Mouse (Mus musculus) hindbrain, embryonic 15.5 days (tissue): ENCODE measurements around the gene Kcnq1. TPM values are rescaled to one million over a fixed set of nuclear protein-coding genes. Genes with fewer than 3 reads are reported as not detected.

ENCODE experiments used
- ATAC-seq: fragments of 200-750 bp; cut with Nextera tagmentation; 2 replicates; pipeline ENCODE4 v1.8.0; 2017; ENCODE audit warnings: low read depth, moderate number of reproducible peaks, moderate TSS enrichment; ENCODE audit not compliant: low FRiP score
- H3K27ac ChIP-seq: fragments of 300-500 bp; sonication (generic); replicated peaks from 2 replicates; pipeline ENCODE4 v1.5.1; 2015; ENCODE audit warnings: mild to moderate bottlenecking, inconsistent platforms
- H3K27me3 ChIP-seq: fragments of 300-500 bp; sonication (generic); 2 replicates; pipeline ENCODE4 v1.6.1; 2015; ENCODE audit warnings: control low read depth, inconsistent platforms
- H3K36me3 ChIP-seq: fragments of 300-500 bp; sonication (generic); 2 replicates; pipeline ENCODE4 v1.6.1; 2015; ENCODE audit warnings: control low read depth, inconsistent platforms
- H3K4me1 ChIP-seq: fragments of 300-500 bp; sonication (generic); replicated peaks from 2 replicates; pipeline ENCODE4 v1.6.1; 2015; ENCODE audit warnings: control low read depth, inconsistent platforms
- H3K4me2 ChIP-seq: fragments of 300-500 bp; sonication (generic); 2 replicates; pipeline ENCODE4 v1.6.1; 2015; ENCODE audit warnings: moderate library complexity, mild to moderate bottlenecking, inconsistent platforms
- H3K4me3 ChIP-seq: fragments of 300-500 bp; sonication (generic); 2 replicates; pipeline ENCODE4 v1.5.1; 2015; ENCODE audit warnings: mild to moderate bottlenecking, inconsistent platforms
- H3K9ac ChIP-seq: fragments of 300-500 bp; sonication (generic); 2 replicates; pipeline ENCODE4 v1.6.1; 2015; ENCODE audit warnings: inconsistent platforms
- H3K9me3 ChIP-seq: fragments of 300-500 bp; sonication (generic); 2 replicates; pipeline ENCODE4 v1.6.1; 2016; ENCODE audit warnings: control low read depth, inconsistent platforms
- WGBS: fragments of 180-500 bp; shearing (Covaris S2); methylation state at CpG from one replicate; pipeline ENCODE4 v1.1.7; 2015; 5-methylcytosine and 5-hydroxymethylcytosine counted together
- polyA plus RNA-seq: library from polyadenylated mRNA; unstranded; fragments of >200 nt; fragmentation: Nextera tagmentation; extraction: Ambion mirVana; gene quantifications from 2 replicates; pipeline ENCODE4 v1.2.1, GENCODE M21; 2015

The Kcnq1 gene
- polyA plus RNA-seq, 1 experiment from 2014 or later = 1.1 TPM

DNA sequence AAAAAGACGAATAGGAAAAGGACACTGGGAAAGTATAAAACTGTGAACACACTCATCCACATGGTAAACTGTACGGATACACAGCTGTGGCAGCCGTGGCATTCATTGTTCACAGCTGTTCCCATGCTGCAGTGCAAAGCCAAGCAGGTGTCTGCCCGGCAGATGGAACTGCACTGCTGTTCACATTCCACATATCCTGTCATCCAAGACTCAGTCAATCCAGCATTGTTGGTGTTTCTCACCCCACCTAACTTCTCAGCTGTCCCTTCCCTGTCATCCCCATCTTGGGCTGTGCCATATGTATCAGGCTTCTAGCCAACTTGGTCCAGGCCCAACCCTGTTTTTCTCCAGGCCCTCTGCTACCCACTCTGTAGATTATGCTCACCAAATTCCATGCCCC, 232.5 kb downstream of the Kcnq1 start:
- Histone ChIP-seq H3K27me3 (no peaks in the 10 kb centered on the region), H3K27ac (no peak overlapping the region), H3K9ac (no peak overlapping the region), H3K4me3 (no peak overlapping the region), H3K4me2 (no peak overlapping the region), H3K4me1 (peaks cover 14% of the 10 kb centered on the region), H3K36me3 (no peaks in the 10 kb centered on the region), H3K9me3 (peaks cover 4% of the 10 kb centered on the region; the same call in 1 of the 2 replicates)
- 0 out of 2 replicates have a peak, but pooled peaks have one; percentile 34 for ATAC-seq
- WGBS = 67% methylated on average over 4 of the region's 4 CpGs

DNA sequence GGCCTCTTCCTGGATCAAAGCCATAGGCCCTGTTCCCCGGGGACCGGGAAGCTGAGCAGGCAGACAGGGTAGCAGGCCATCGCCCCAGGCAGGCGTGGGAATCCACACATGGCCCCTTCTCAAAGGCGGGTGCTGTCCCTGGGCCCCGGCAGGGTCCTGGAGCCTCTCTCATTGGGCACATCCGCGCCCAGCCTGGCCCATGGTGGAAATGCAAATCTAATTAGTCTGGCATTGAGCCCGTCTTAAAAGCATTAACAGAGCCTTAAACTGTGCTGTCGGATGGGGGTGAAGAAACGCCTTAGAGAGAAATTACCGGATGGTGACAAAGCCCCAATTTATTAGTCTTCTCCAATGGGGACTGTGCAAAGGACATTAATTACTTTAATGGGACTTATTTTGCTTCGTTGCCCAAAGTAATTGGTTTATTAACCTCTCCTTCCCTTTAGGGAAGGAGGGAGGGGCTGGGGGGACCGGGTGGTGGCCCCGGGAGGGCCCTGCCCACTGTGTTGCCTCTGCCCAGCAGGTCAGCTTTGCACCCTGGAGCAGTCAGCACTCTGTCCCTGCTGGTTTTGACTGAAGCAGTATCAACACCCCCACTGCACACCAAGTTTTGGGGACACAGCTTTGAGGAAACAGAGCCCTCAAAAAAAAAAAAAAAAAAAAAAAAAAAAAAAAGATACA, 234.6 kb downstream of the Kcnq1 start:
- ATAC-seq = peak; percentile 58; the same call in 1 of the 2 replicates
- Histone ChIP-seq H3K36me3 (no peaks in the 10 kb centered on the region), H3K4me1 (peaks cover 19% of the 10 kb centered on the region), H3K27ac (no peak overlapping the region), H3K27me3 (no peaks in the 10 kb centered on the region), H3K9me3 (peaks cover 4% of the 10 kb centered on the region; the same call in 1 of the 2 replicates), H3K4me2 (no peak overlapping the region), H3K4me3 (no peak overlapping the region), H3K9ac (no peak overlapping the region)
- WGBS = 32% methylated on average over 15 of the region's 15 CpGs

DNA sequence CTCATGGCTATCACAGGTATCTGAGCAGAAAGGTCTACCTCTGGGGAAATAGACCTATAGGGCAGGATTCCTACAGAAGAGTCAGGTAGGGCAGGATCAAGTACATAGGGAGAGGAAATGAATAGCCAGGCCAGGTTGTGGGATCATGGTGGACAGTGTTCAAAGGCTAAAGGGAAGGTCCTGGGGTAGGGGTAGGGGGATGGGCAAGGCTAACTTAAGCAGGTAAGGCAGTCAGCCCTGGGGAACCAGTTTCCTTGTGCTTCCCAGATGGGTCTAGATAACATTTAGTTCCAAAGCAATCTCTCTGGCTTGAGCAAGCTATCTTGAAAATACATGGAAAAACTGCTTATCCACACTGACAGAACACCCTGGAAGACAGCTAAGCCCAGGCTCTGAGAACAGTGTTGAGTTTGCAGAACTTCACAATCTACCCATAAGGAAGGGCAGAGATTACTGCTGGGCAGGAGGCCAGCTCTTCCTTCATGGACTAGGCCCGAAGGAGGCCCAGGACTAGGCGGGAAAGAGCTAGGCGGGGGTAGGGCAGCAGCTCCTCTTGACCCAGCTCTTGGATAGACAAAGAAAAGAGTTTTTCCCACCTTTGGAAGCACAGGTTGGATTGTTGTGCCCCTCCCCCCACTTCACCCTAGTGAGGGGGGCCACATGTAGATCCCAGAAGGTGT, 235.3 kb downstream of the Kcnq1 start:
- H3K4me1 ChIP-seq = peaks cover 19% of the 10 kb centered on the region
- ATAC-seq = no peak
- no peak overlapping the region for H3K27ac ChIP-seq
- H3K27me3 ChIP-seq = no peaks in the 10 kb centered on the region
- no peak overlapping the region for H3K4me2 ChIP-seq
- peaks cover 4% of the 10 kb centered on the region; the same call in 1 of the 2 replicates for H3K9me3 ChIP-seq
- no peak overlapping the region for H3K9ac ChIP-seq
- whole genome bisulfite sequencing = 79% methylated on average over 3 of the region's 3 CpGs
- H3K36me3 ChIP-seq = no peaks in the 10 kb centered on the region
- H3K4me3 ChIP-seq = no peak overlapping the region

DNA sequence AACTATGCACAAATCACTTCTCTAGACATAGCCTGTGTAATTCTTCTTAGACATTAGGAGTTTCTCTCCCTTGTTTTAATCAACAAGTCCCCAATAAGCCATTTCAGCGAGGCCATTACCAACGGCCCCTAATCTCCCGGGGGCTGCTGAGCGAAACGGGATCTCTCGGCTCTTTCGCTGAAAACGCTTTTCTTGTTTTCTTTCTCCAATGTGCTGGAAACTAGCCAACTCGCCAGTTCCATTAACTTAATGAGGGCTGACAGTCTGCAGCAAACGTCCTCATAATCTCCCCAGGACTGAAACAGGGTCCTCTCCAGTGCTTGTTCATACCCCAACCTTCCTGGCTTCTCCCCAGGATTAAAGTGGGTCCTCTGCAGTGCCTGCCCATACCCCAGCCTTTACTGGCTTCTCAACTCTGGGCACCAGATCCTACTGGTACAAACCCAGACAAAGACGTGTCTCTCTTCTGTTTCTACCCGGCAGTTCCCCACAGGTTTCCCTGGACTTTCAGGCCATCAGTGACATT, 237.7 kb downstream of the Kcnq1 start:
- Histone ChIP-seq H3K27me3 (no peaks in the 10 kb centered on the region), H3K4me1 (peaks cover 19% of the 10 kb centered on the region), H3K4me3 (no peak overlapping the region), H3K9me3 (no peaks in the 10 kb centered on the region), H3K4me2 (no peak overlapping the region), H3K36me3 (no peaks in the 10 kb centered on the region), H3K9ac (no peak overlapping the region), H3K27ac (0 out of 2 replicates have a peak overlapping the region, but pooled peaks have one; percentile 10)
- ATAC-seq = 0 out of 2 replicates have a peak, but pooled peaks have one; percentile 40
- WGBS = 24% methylated on average over 12 of the region's 12 CpGs

DNA sequence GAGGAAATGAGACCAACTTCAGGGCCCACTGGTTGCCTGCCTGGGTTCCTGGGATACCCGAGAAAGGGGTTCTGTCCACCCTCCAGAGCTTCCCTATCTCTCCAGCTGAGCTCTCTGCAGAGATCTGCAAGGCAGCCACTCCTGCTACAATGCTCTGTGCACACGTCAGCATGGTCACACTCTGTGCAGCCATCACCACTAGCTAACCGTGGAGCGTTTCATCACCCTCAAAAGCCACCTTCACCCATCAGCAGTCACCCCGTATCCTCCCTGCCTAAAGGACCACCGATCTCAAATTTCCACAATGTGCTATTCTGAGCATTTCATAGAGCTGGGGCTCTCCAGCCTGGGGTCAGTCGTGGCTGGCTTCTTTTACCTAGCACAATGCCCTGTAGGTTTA, 243.1 kb downstream of the Kcnq1 start:
- Histone ChIP-seq H3K4me1 (no peaks in the 10 kb centered on the region), H3K4me3 (no peak overlapping the region), H3K36me3 (no peaks in the 10 kb centered on the region), H3K4me2 (no peak overlapping the region), H3K27me3 (no peaks in the 10 kb centered on the region), H3K9me3 (no peaks in the 10 kb centered on the region), H3K9ac (no peak overlapping the region), H3K27ac (no peak overlapping the region)
- ATAC-seq = no peak
- 69% methylated on average over 7 of the region's 7 CpGs for whole genome bisulfite sequencing

DNA sequence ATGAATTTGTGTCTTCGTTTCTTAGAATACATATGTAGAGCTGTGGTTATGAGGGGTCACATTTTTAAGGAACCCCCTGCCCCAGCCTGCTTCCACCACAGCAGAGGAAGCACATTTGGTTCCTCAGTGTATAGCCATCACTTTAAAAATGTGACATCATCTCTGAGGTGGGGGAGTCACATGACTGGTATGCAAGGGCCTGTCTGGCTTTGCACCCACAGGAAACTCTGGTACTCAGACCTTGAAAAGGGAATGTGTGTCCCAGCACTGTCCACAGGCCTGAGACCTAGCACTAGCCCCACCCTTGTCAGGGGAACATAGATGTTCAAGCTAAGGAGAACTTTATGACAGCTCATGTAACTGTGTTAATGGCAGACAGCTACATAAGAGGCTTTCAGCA, 243.7 kb downstream of the Kcnq1 start:
- 90% methylated on average over 1 of the region's 1 CpGs for WGBS
- no peak for ATAC-seq
- no peaks in the 10 kb centered on the region for H3K9me3 ChIP-seq
- H3K27me3 ChIP-seq = no peaks in the 10 kb centered on the region
- H3K4me3 ChIP-seq = no peak overlapping the region
- no peak overlapping the region for H3K9ac ChIP-seq
- H3K4me1 ChIP-seq = no peaks in the 10 kb centered on the region
- H3K4me2 ChIP-seq = no peak overlapping the region
- H3K36me3 ChIP-seq = no peaks in the 10 kb centered on the region
- H3K27ac ChIP-seq = no peak overlapping the region

DNA sequence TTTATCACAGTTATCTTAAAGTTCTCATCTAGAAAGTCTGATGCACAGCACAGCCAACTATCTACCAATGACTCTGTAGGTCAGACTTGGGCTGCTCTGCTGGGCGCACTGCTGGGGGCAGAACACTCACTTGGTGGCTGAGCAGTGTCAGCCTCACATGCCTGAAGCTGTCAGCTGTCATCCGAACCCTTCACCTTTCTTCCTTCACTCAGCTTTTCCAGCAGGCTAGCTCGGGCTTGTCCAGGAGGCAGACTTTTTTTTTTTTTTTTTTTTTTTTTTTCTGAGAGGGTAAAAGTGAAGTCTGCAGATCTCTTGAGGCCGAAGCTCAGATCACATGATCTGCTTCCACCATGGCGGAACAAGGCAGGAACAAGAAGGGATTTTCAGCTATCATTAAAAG, 249.7 kb downstream of the Kcnq1 start:
- 79% methylated on average over 5 of the region's 5 CpGs for WGBS
- Histone ChIP-seq H3K27ac (no peak overlapping the region), H3K36me3 (no peaks in the 10 kb centered on the region), H3K9me3 (no peaks in the 10 kb centered on the region), H3K4me3 (no peak overlapping the region), H3K4me1 (no peaks in the 10 kb centered on the region), H3K4me2 (no peak overlapping the region), H3K9ac (no peak overlapping the region), H3K27me3 (no peaks in the 10 kb centered on the region)
- no peak for ATAC-seq

DNA sequence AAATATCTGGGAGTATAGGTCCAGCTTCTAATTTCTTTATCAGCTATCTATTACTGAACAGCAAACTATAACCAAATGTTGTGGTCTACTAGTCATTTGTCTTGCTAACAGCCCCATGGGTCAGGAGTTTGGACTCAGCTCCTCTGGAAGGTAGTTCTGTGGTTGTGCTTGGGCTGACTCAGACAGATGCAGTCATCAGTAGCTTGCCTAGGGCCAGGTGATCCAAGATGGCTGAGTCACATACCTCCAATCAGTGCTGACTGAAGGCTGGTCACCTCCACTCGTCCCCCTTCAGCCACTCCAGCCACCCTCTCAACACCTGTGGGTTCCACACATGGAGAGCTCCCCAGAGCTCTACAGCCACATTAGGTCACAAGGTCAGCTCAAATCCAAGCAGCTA, 250.9 kb downstream of the Kcnq1 start:
- H3K36me3 ChIP-seq = no peaks in the 10 kb centered on the region
- no peak for ATAC-seq
- H3K27ac ChIP-seq = no peak overlapping the region
- no peaks in the 10 kb centered on the region for H3K4me1 ChIP-seq
- no peak overlapping the region for H3K4me3 ChIP-seq
- H3K9ac ChIP-seq = no peak overlapping the region
- no peak overlapping the region for H3K4me2 ChIP-seq
- no peaks in the 10 kb centered on the region for H3K27me3 ChIP-seq
- WGBS = 73% methylated on average over 1 of the region's 1 CpGs
- H3K9me3 ChIP-seq = no peaks in the 10 kb centered on the region

DNA sequence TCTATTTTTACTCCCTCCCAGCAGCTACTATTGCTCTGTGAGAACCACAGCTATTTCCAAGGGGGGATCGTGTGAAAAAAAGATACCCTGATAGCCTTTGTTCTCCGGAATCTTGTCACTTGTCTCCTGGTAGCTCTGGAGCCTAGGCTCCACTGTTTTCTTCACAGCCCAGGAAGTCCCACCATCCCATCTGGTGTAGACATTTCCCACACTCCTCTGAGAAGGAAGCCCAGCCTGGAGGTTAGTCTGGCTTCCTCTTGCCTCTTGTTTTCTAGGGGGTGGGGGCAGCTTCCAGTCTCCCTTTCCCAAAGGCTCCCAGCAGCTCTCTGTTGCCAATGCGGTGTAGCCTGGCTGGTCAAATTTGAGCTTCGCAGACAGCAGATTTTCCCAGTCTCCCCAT, 251.7 kb downstream of the Kcnq1 start:
- H3K4me1 ChIP-seq = no peaks in the 10 kb centered on the region
- WGBS = 68% methylated on average over 4 of the region's 4 CpGs
- no peak overlapping the region for H3K9ac ChIP-seq
- no peaks in the 10 kb centered on the region for H3K27me3 ChIP-seq
- no peak overlapping the region for H3K4me2 ChIP-seq
- H3K4me3 ChIP-seq = no peak overlapping the region
- no peak for ATAC-seq
- no peaks in the 10 kb centered on the region for H3K9me3 ChIP-seq
- H3K36me3 ChIP-seq = no peaks in the 10 kb centered on the region
- H3K27ac ChIP-seq = no peak overlapping the region

DNA sequence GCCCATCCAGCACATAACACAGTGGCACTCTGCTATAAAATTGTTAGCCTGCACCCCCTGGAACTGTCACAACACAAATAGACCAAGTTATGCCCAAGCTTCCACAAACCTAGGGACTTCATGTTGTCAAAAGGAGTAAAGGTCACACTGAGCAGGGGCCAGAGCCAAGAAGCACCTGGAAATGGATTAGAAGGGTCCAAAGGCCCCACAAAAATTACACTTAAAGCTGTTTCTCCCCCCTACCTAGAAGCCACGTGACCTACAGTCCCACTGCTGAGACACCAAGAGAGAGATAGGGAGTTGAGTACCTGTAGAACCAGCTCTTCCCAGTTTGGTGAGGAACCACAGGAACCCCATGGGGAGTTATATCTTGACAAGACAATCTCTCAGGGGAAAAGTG, 253.6 kb downstream of the Kcnq1 start:
- no peak for ATAC-seq
- 80% methylated on average over 1 of the region's 1 CpGs for WGBS

DNA sequence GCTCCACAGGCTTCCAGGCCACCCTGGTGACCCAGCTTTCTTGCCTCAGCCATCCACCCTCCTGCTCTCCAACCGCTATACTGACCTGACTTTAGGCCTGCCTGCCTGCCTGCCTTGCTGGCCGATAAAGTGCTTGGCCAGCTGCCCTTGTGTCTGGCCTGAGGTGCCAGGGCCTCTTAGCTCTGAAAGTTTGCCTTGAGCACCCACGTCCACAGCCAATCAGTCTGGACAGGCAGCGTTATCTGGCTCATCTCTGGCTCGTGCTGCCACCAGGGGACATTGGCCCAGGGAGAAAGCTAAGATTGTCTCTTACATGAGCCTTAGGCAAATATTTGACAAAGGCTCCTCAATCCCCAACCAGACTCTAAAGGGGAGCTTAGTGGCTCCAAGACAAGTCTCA, 254.6 kb downstream of the Kcnq1 start:
- H3K9me3 ChIP-seq = no peaks in the 10 kb centered on the region
- no peak overlapping the region for H3K4me2 ChIP-seq
- H3K4me1 ChIP-seq = peaks cover 4% of the 10 kb centered on the region
- H3K36me3 ChIP-seq = no peaks in the 10 kb centered on the region
- H3K27ac ChIP-seq = no peak overlapping the region
- no peak overlapping the region for H3K9ac ChIP-seq
- no peak for ATAC-seq
- H3K27me3 ChIP-seq = no peaks in the 10 kb centered on the region
- 81% methylated on average over 5 of the region's 5 CpGs for WGBS
- H3K4me3 ChIP-seq = no peak overlapping the region

More for the DNA sequence above, 253.6 kb downstream of the Kcnq1 start:
- Histone ChIP-seq H3K4me1 (no peaks in the 10 kb centered on the region), H3K4me2 (no peak overlapping the region), H3K27me3 (no peaks in the 10 kb centered on the region), H3K9ac (no peak overlapping the region), H3K4me3 (no peak overlapping the region), H3K36me3 (no peaks in the 10 kb centered on the region), H3K9me3 (no peaks in the 10 kb centered on the region), H3K27ac (no peak overlapping the region)

DNA sequence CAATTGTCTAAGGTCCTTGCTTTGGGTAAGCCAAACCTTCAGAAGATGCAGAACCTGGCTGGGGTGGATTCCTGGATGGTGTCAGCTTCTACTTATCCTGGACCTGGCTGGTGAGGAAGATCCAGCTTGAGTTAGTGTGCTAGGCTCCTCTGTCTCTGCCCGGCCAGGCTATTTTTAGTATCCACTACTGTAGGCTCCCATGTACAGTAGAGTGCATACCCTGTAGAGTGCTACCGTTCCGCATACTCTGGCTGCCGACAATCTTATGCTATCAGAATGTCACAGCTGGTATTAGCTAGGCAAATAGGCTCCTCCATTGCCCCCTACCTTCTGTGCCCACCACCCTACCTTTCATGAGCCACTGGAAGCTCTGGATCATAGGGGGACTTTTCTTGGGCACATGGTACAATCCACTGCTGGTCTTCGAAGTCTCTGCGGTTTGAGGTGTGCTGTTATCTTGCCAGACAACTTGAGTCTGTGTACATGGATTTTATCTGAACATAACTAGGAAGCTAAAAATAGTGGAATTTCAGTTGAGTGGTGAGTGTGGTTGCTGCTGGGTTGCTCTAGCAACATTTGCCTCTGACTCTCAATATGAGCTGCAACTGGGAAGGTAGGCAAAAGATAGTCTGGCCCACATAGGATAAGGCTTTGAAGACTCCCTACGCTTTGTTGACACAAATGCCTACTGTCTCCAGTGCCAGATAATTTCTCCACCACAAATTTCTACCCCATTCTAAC, 258.1 kb downstream of the Kcnq1 start:
- no peak overlapping the region for H3K4me2 ChIP-seq
- no peaks in the 10 kb centered on the region for H3K36me3 ChIP-seq
- H3K9ac ChIP-seq = no peak overlapping the region
- 98% methylated on average over 7 of the region's 7 CpGs for WGBS
- H3K27me3 ChIP-seq = no peaks in the 10 kb centered on the region
- no peaks in the 10 kb centered on the region for H3K9me3 ChIP-seq
- no peak overlapping the region for H3K4me3 ChIP-seq
- ATAC-seq = no peak
- H3K4me1 ChIP-seq = peaks cover 4% of the 10 kb centered on the region
- H3K27ac ChIP-seq = no peak overlapping the region
